Mouse (Mus musculus): ENCODE data around the gene Zfp746. TPM values are rescaled to one million over a fixed set of nuclear protein-coding genes. Genes with fewer than 3 reads are reported as not detected.

Gene Zfp746
- polyA plus RNA-seq, 1 experiment = 11.0 TPM

GRCm38 (mm10) chr6:48032661-48033060, 53.7 kb downstream of the Zfp746 start:
- Histone ChIP-seq H3K4me2 (ENCODE audit: low read depth) (no peak overlapping the region), H3K36me3 (ENCODE audit: control insufficient read depth, insufficient read depth) (peaks cover 73% of the 10 kb centered on the region)
- TF ChIP-seq MAX (IDR thresholded peaks at IDR 0.05; ENCODE audit: low read depth) (no peak), TCF12 (IDR thresholded peaks at IDR 0.05; ENCODE audit: insufficient read depth, poor library complexity, severe bottlenecking) (no peak), TCF3 (IDR thresholded peaks at IDR 0.05; ENCODE audit: insufficient read length, low read depth) (no peak), E2F4 (IDR thresholded peaks at IDR 0.05; ENCODE audit: insufficient read depth) (no peak), MYOG (IDR thresholded peaks at IDR 0.05; ENCODE audit: control insufficient read depth in 1 of 3, insufficient read depth in 1 of 3, insufficient read length in 2 of 3, low read depth in 2 of 3) (no peak), CEBPB (IDR thresholded peaks at IDR 0.05; ENCODE audit: insufficient read depth, poor library complexity, severe bottlenecking) (no peak), USF1 (IDR thresholded peaks at IDR 0.05; ENCODE audit: low read depth) (no peak), POLR2AphosphoS2 (IDR thresholded peaks at IDR 0.05; ENCODE audit: insufficient read length, low read depth) (no peak), MYOD1 (IDR thresholded peaks at IDR 0.05; ENCODE audit: control insufficient read depth in 1 of 3, insufficient read length in 2 of 3, low read depth in 2 of 3) (no peak), REST (IDR thresholded peaks at IDR 0.05; ENCODE audit: insufficient read depth, insufficient read length) (no peak)

GRCm38 (mm10) chr6:48025905-48026660, 60.3 kb downstream of the Zfp746 start:
- Histone ChIP-seq H3K79me2 (ENCODE audit: control insufficient read depth, insufficient read depth) (no peaks in the 10 kb centered on the region), H3ac (ENCODE audit: control insufficient read depth, insufficient read length) (no peak overlapping the region), H3K36me3 (ENCODE audit: control insufficient read depth, insufficient read depth) (peaks cover 64% of the 10 kb centered on the region), H3K4me2 (ENCODE audit: low read depth) (no peak overlapping the region), H3K27me3 (ENCODE audit: control insufficient read depth, insufficient read depth, insufficient read length) (no peaks in the 10 kb centered on the region), H3K4me3 (no peak overlapping the region)
- TF ChIP-seq REST (IDR thresholded peaks at IDR 0.05; ENCODE audit: insufficient read depth, insufficient read length) (no peak), USF1 (IDR thresholded peaks at IDR 0.05; ENCODE audit: low read depth) (no peak), TCF3 (IDR thresholded peaks at IDR 0.05; ENCODE audit: insufficient read length, low read depth) (no peak), MYOD1 (IDR thresholded peaks at IDR 0.05; ENCODE audit: control insufficient read depth in 1 of 3, insufficient read length in 2 of 3, low read depth in 2 of 3) (no peak), E2F4 (IDR thresholded peaks at IDR 0.05; ENCODE audit: insufficient read depth) (no peak), MYOG (IDR thresholded peaks at IDR 0.05; ENCODE audit: control insufficient read depth in 1 of 3, insufficient read depth in 1 of 3, insufficient read length in 2 of 3, low read depth in 2 of 3) (no peak), POLR2AphosphoS2 (IDR thresholded peaks at IDR 0.05; ENCODE audit: insufficient read length, low read depth) (no peak)

More at GRCm38 (mm10) chr6:48032661-48033060, 53.7 kb downstream of the Zfp746 start:
- H3ac ChIP-seq (ENCODE audit: control insufficient read depth, insufficient read length) = no peak overlapping the region
- H3K27me3 ChIP-seq (ENCODE audit: control insufficient read depth, insufficient read depth, insufficient read length) = no peaks in the 10 kb centered on the region
- no peaks in the 10 kb centered on the region for H3K79me2 ChIP-seq (ENCODE audit: control insufficient read depth, insufficient read depth)
- H3K4me3 ChIP-seq = no peak overlapping the region

GRCm38 (mm10) chr6:48024994-48025345, 61.4 kb downstream of the Zfp746 start:
- no peak for TF ChIP-seq MYOD1 (IDR thresholded peaks at IDR 0.05; ENCODE audit: control insufficient read depth in 1 of 3, insufficient read length in 2 of 3, low read depth in 2 of 3)
- no peak for TF ChIP-seq SRF (IDR thresholded peaks at IDR 0.05; ENCODE audit: control insufficient read depth, insufficient read length, low read depth)
- no peak for TF ChIP-seq POLR2A (IDR thresholded peaks at IDR 0.05; ENCODE audit: insufficient read length, low read depth)
- no peak for TF ChIP-seq E2F4 (IDR thresholded peaks at IDR 0.05; ENCODE audit: insufficient read depth)
- TF ChIP-seq TCF12 (IDR thresholded peaks at IDR 0.05; ENCODE audit: insufficient read depth, poor library complexity, severe bottlenecking) = no peak
- TF ChIP-seq MYOG (IDR thresholded peaks at IDR 0.05; ENCODE audit: control insufficient read depth in 1 of 3, insufficient read depth in 1 of 3, insufficient read length in 2 of 3, low read depth in 2 of 3) = no peak
- no peak for TF ChIP-seq REST (IDR thresholded peaks at IDR 0.05; ENCODE audit: insufficient read depth, insufficient read length)
- no peak for TF ChIP-seq CEBPB (IDR thresholded peaks at IDR 0.05; ENCODE audit: insufficient read depth, poor library complexity, severe bottlenecking)
- TF ChIP-seq MAX (IDR thresholded peaks at IDR 0.05; ENCODE audit: low read depth) = no peak
- TF ChIP-seq USF1 (IDR thresholded peaks at IDR 0.05; ENCODE audit: low read depth) = no peak
- no peak for TF ChIP-seq POLR2AphosphoS2 (IDR thresholded peaks at IDR 0.05; ENCODE audit: insufficient read length, low read depth)
- Histone ChIP-seq H3K27me3 (ENCODE audit: control insufficient read depth, insufficient read depth, insufficient read length) (no peaks in the 10 kb centered on the region), H3K4me3 (no peak overlapping the region), H3ac (ENCODE audit: control insufficient read depth, insufficient read length) (no peak overlapping the region), H3K79me2 (ENCODE audit: control insufficient read depth, insufficient read depth) (no peaks in the 10 kb centered on the region), H3K4me2 (ENCODE audit: low read depth) (no peak overlapping the region), H3K36me3 (ENCODE audit: control insufficient read depth, insufficient read depth) (peaks cover 54% of the 10 kb centered on the region)

- TF ChIP-seq MYOG (IDR thresholded peaks at IDR 0.05; ENCODE audit: control insufficient read depth in 1 of 3, insufficient read depth in 1 of 3, insufficient read length in 2 of 3, low read depth in 2 of 3) (peak in 1 of 3 experiments; percentile 25), CEBPB (IDR thresholded peaks at IDR 0.05; ENCODE audit: insufficient read depth, poor library complexity, severe bottlenecking) (no peak), POLR2A (IDR thresholded peaks at IDR 0.05; ENCODE audit: insufficient read length, low read depth) (no peak)
- no peaks in the 10 kb centered on the region for H3K27me3 ChIP-seq (ENCODE audit: control insufficient read depth, insufficient read depth, insufficient read length)
- H3ac ChIP-seq (ENCODE audit: control insufficient read depth, insufficient read length) = no peak overlapping the region
- no peak overlapping the region for H3K4me2 ChIP-seq (ENCODE audit: low read depth)
- H3K79me2 ChIP-seq (ENCODE audit: control insufficient read depth, insufficient read depth) = no peaks in the 10 kb centered on the region
- H3K4me3 ChIP-seq = no peak overlapping the region
- peaks cover 48% of the 10 kb centered on the region for H3K36me3 ChIP-seq (ENCODE audit: control insufficient read depth, insufficient read depth)
These were observed 61.9 kb downstream of the Zfp746 start for GRCm38 (mm10) chr6:48024330-48024993.

GRCm38 (mm10) chr6:48022672-48023071, 63.7 kb downstream of the Zfp746 start:
- Histone ChIP-seq H3K4me3 (no peak overlapping the region), H3K79me2 (ENCODE audit: control insufficient read depth, insufficient read depth) (no peaks in the 10 kb centered on the region), H3ac (ENCODE audit: control insufficient read depth, insufficient read length) (no peak overlapping the region), H3K27me3 (ENCODE audit: control insufficient read depth, insufficient read depth, insufficient read length) (no peaks in the 10 kb centered on the region), H3K4me2 (ENCODE audit: low read depth) (no peak overlapping the region), H3K36me3 (ENCODE audit: control insufficient read depth, insufficient read depth) (peaks cover 40% of the 10 kb centered on the region)
- TF ChIP-seq MYOG (IDR thresholded peaks at IDR 0.05; ENCODE audit: control insufficient read depth in 1 of 3, insufficient read depth in 1 of 3, insufficient read length in 2 of 3, low read depth in 2 of 3) (no peak), TCF12 (IDR thresholded peaks at IDR 0.05; ENCODE audit: insufficient read depth, poor library complexity, severe bottlenecking) (no peak)

Measured in myocyte (in vitro differentiated cells).